Mouse (Mus musculus) heart, embryonic 14.5 days (tissue): ENCODE measurements around the gene Smim6. TPM values are rescaled to one million over a fixed set of nuclear protein-coding genes. Genes with fewer than 3 reads are reported as not detected.

Source experiments
- ATAC-seq: fragments of 200-750 bp; cut with Nextera tagmentation; 2 replicates; pipeline ENCODE4 v1.8.0; 2017; ENCODE audit warnings: low read depth, moderate TSS enrichment; ENCODE audit not compliant: insufficient number of reproducible peaks, insufficient read depth, low FRiP score
- H3K27ac ChIP-seq, 2 experiments: fragments of 200-500 bp in 1 of 2; fragments of 300-500 bp in 1 of 2; sonication (generic) in 1 of 2; replicated peaks in 1 of 2; 2 replicates each; pipeline ENCODE4 v1.5.1; 2012 to 2014; ENCODE audit warnings: low read depth in 2 of 2, low read length in 2 of 2, control low read depth in 1 of 2, mild to moderate bottlenecking in 1 of 2, mixed read lengths in 1 of 2; ENCODE audit not compliant: control insufficient read depth in 1 of 2, insufficient read depth in 1 of 2
- H3K27me3 ChIP-seq: fragments of 300-500 bp; sonication (generic); 2 replicates; pipeline ENCODE4 v1.6.1; 2014; ENCODE audit warnings: mild to moderate bottlenecking, low read length, control low read depth; ENCODE audit not compliant: control insufficient read depth, insufficient read depth
- H3K36me3 ChIP-seq: fragments of 300-500 bp; sonication (generic); 2 replicates; pipeline ENCODE4 v1.6.1; 2014; ENCODE audit warnings: mild to moderate bottlenecking, control low read depth, low read length, mixed read lengths; ENCODE audit not compliant: control insufficient read depth, insufficient read depth
- H3K4me1 ChIP-seq, 2 experiments: fragments of 200-500 bp in 1 of 2; fragments of 300-500 bp in 1 of 2; sonication (generic) in 1 of 2; 2 replicates each; pipeline ENCODE4 v1.6.1; 2012 to 2014; ENCODE audit warnings: low read length in 2 of 2, control low read depth in 1 of 2, mixed read lengths in 1 of 2; ENCODE audit not compliant: control insufficient read depth in 2 of 2, insufficient read depth in 2 of 2
- H3K4me2 ChIP-seq: fragments of 300-500 bp; sonication (generic); 2 replicates; pipeline ENCODE4 v1.6.1; 2014; ENCODE audit warnings: mild to moderate bottlenecking, low read length
- H3K4me3 ChIP-seq, 2 experiments: fragments of 200-500 bp in 1 of 2; fragments of 300-500 bp in 1 of 2; sonication (generic) in 1 of 2; 2 replicates each; pipeline ENCODE4 v1.5.1; 2012 to 2014; ENCODE audit warnings: low read length in 2 of 2, mild to moderate bottlenecking in 2 of 2, control low read depth in 1 of 2, low read depth in 1 of 2, moderate library complexity in 1 of 2; ENCODE audit not compliant: control insufficient read depth in 1 of 2, insufficient read depth in 1 of 2
- H3K9ac ChIP-seq: fragments of 300-500 bp; sonication (generic); 2 replicates; pipeline ENCODE4 v1.6.1; 2014; ENCODE audit warnings: mild to moderate bottlenecking, low read length
- H3K9me3 ChIP-seq: fragments of 300-500 bp; sonication (generic); 2 replicates; pipeline ENCODE4 v1.6.1; 2016; ENCODE audit warnings: low read length, control low read depth; ENCODE audit not compliant: control insufficient read depth
- WGBS: fragments of 180-500 bp; shearing (Covaris S2); extraction: QIAGEN DNeasy Blood & Tissue Kit; methylation state at CpG from one replicate; pipeline ENCODE4 v1.1.7; 2014; 5-methylcytosine and 5-hydroxymethylcytosine counted together
- polyA plus RNA-seq: library from polyadenylated mRNA; unstranded; fragments of >200 nt; fragmentation: Nextera tagmentation; extraction: Ambion mirVana; gene quantifications from 2 replicates; pipeline ENCODE4 v1.2.1, GENCODE M21; 2014

Smim6 gene
- polyA plus RNA-seq, 1 experiment from 2014 or later, result 2.1 TPM

GRCm38 (mm10) chr11:115892213-115892612, 19.6 kb upstream of the Smim6 start:
- no peak for ATAC-seq
- H3K9ac ChIP-seq, result no peak overlapping the region
- H3K9me3 ChIP-seq, result no peaks in the 10 kb centered on the region
- WGBS, result 33% methylated on average over 6 of the region's 6 CpGs
- H3K4me3 ChIP-seq, result no peak overlapping the region
- no peak overlapping the region for H3K27ac ChIP-seq
- peaks cover 29% of the 10 kb centered on the region for H3K36me3 ChIP-seq
- no peak overlapping the region for H3K4me2 ChIP-seq
- H3K4me1 ChIP-seq, result peaks cover 2 to 5% of the 10 kb centered on the region in 2 experiments; a peak in 2 of 4 replicates
- H3K27me3 ChIP-seq, result no peaks in the 10 kb centered on the region

DNA sequence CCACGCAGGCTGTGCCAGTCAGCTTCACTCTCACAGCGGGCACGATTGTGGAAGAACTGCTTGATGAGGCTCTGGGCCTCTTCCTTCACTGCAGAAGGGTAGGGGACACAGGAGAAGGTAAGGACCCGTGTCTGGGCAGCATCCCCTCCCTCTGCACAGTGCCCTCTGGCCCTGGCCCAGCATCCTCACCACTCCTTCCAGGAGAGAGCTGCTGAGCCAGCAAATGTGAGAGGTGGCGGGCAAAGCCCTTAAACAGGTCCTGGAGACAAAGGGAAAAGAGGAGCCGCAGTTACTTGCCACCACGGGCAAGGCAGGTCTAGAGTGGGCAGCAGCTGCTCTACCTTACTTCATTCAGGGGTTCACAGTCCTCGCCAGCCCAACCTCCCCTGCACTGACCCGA, 18.7 kb upstream of the Smim6 start:
- H3K36me3 ChIP-seq, result peaks cover 29% of the 10 kb centered on the region
- H3K9me3 ChIP-seq, result no peaks in the 10 kb centered on the region
- no peak overlapping the region for H3K27ac ChIP-seq
- H3K4me2 ChIP-seq, result no peak overlapping the region
- WGBS, result 85% methylated on average over 9 of the region's 9 CpGs
- no peaks in the 10 kb centered on the region for H3K4me1 ChIP-seq
- ATAC-seq, result no peak
- H3K27me3 ChIP-seq, result no peaks in the 10 kb centered on the region
- H3K9ac ChIP-seq, result no peak overlapping the region
- H3K4me3 ChIP-seq, result no peak overlapping the region

DNA sequence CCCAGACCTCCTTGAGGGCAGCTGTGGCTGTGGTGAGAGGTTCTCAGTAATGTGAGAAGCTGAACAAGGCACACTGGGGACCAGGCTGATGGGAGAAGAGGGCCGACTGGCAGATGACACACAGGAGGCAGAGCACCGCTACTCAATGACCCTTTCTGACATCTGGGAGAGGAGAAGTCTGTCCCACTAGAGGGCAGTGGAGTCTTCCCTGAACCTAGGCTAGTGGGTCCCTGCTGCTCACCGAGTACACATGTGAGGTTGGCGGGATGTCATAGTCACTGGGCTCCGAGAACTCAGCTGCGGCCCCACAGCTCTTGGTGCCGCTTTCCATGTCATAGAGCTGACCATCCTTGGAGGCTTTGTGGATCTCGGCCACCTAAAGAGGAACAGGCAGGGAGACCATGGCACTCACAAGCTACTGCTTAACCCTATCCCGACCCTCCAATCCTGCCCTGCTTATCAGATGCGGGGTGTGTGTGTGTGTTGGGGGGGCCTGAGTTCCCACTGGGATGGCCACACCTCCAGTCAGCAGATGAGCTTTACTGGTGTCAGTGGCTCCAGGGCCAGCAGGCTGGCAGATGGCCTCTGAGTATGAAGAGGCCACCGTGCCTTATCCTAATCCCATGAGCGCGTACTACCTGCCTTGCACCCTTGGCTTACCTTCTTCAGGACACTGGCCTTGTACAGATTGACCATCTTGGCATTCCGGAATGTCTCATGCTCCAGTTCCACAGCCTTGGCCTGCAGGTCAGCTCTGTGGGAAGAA, 16.9 kb upstream of the Smim6 start:
- no peak overlapping the region for H3K27ac ChIP-seq
- 60% methylated on average over 14 of the region's 14 CpGs for WGBS
- no peak overlapping the region for H3K4me3 ChIP-seq
- no peak for ATAC-seq
- no peak overlapping the region for H3K9ac ChIP-seq
- no peak overlapping the region for H3K4me2 ChIP-seq
- peaks cover 29% of the 10 kb centered on the region for H3K36me3 ChIP-seq
- no peaks in the 10 kb centered on the region for H3K9me3 ChIP-seq
- H3K4me1 ChIP-seq, result peaks cover 12 to 15% of the 10 kb centered on the region in 2 experiments
- H3K27me3 ChIP-seq, result no peaks in the 10 kb centered on the region

GRCm38 (mm10) chr11:115898446-115898845, 13.4 kb upstream of the Smim6 start:
- H3K4me3 ChIP-seq, result no peak overlapping the region
- no peak overlapping the region; the same call in 1 of the 2 replicates for H3K9ac ChIP-seq
- no peak for ATAC-seq
- peaks cover 43 to 50% of the 10 kb centered on the region in 2 experiments for H3K4me1 ChIP-seq
- no peak overlapping the region for H3K4me2 ChIP-seq
- H3K9me3 ChIP-seq, result no peaks in the 10 kb centered on the region
- peak overlapping the region in 1 of 2 experiments; percentile 99; a peak in 2 of 4 replicates for H3K27ac ChIP-seq
- WGBS, result 70% methylated on average over 7 of the region's 7 CpGs
- peaks cover 19% of the 10 kb centered on the region for H3K36me3 ChIP-seq
- no peaks in the 10 kb centered on the region for H3K27me3 ChIP-seq

- Histone ChIP-seq H3K27me3 (no peaks in the 10 kb centered on the region), H3K9me3 (no peaks in the 10 kb centered on the region), H3K36me3 (peaks cover 14% of the 10 kb centered on the region), H3K4me1 (peaks cover 47 to 55% of the 10 kb centered on the region in 2 experiments), H3K4me2 (no peak overlapping the region), H3K4me3 (no peak overlapping the region), H3K27ac (peak overlapping the region; percentile 40 to 99; a peak in 3 of 4 replicates), H3K9ac (no peak overlapping the region; the same call in 1 of the 2 replicates)
- no peak for ATAC-seq
- WGBS, result 15% methylated on average over 4 of the region's 4 CpGs
Observed at GRCm38 (mm10) chr11:115898886-115899285, 12.9 kb upstream of the Smim6 start.

DNA sequence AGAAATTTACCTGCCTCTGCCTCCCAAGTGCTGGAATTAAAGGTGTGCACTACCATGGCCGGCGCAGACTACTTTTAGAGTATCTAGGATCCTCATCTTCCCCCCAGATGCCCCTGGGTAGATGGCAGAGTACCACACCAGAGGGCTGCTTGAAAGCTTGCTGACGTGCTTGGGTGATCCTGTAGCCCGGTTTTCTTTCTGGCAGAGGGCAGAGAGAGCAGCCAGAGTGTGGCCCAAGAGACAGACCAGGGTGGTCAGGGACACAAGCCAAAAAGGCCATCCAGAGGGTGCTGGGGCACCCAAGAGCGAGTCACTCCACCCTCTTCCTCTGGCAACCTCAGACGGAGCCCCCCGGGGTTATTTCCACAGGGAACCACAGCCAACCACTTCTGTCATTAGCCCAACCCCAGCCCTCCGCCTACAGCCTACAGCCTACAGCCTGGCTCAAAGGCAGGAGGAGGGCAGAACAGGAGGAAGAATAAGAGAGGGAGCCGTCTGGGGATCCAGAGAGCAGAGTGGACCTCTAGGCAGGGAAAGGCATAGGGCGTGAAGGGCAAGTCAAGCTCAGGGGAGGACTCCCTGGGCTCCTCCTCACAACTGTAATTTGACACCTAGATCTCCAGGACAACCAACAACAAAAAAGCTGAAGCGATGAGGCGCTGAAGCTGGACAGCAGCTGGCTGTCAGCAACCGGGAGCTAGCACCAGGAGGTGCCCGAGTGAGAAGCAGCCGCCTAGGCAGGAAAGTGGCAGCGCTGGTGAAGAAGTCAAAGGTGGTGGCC, 12.1 kb upstream of the Smim6 start, which contains the start of gene Smim5:
TSS of gene Smim5 (plus strand) at position 481 of the 781 bp plus-strand sequence.
- H3K9me3 ChIP-seq, result no peaks in the 10 kb centered on the region
- H3K36me3 ChIP-seq, result peaks cover 13% of the 10 kb centered on the region; the same call in 1 of the 2 replicates
- H3K9ac ChIP-seq, result peak within 1 kb of the TSS; percentile 73
- 22% methylated on average over 16 of the region's 16 CpGs for WGBS
- peak within 1 kb of the TSS; percentile 72 for H3K4me2 ChIP-seq
- ATAC-seq, result peak; percentile 65
- peaks cover 54 to 63% of the 10 kb centered on the region in 2 experiments for H3K4me1 ChIP-seq
- H3K4me3 ChIP-seq, result peak within 1 kb of the TSS; percentile 42 to 48
- H3K27ac ChIP-seq, result peak within 1 kb of the TSS; percentile 98 to 99
- H3K27me3 ChIP-seq, result no peaks in the 10 kb centered on the region

DNA sequence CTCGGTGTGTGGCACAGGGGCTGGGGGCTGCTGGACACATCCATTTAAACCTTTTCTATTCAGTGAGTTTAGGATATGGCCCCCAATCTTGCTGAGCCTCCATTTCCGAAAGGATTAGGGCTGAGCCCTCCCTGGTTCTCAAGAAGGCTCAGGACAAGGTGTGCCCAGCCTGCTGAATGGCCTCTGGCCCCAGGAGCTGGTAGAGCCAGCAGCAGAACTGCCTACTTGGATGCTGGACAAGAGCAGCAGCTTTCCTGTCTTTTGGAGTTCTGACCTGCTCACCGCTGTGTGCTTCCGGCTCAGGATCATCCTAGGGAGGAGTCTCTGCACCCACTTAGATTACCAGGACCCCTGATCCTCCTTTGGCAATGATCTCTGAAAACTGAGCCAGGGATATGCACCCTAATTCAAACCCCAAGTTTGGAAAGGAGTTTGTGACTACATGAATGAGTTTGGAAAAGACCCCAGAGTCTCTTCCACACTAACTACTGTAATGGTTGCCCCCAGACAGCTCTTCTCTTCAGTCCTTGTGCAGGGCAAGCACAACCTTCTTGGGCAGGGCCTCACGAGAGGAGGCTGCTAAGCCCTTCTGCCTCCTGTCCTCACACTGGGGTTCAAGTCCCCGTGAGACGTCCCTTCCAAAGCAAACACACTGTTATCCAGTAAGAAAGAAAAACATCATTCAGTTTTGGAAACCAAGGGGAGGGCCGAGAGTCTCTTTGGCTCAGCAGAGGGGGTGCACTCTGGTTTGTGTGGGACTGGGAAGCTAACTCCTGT, 11.1 kb upstream of the Smim6 start:
- peaks cover 10% of the 10 kb centered on the region; the same call in 1 of the 2 replicates for H3K36me3 ChIP-seq
- H3K27ac ChIP-seq, result peak overlapping the region; percentile 98 to 99
- peak overlapping the region; percentile 42 to 48 for H3K4me3 ChIP-seq
- no peaks in the 10 kb centered on the region for H3K9me3 ChIP-seq
- H3K9ac ChIP-seq, result peak overlapping the region; percentile 73
- WGBS, result 52% methylated on average over 8 of the region's 8 CpGs
- H3K4me2 ChIP-seq, result peak overlapping the region; percentile 72
- ATAC-seq, result no peak
- peaks cover 64 to 72% of the 10 kb centered on the region in 2 experiments for H3K4me1 ChIP-seq
- no peaks in the 10 kb centered on the region for H3K27me3 ChIP-seq
